In the genomic region with DNA sequence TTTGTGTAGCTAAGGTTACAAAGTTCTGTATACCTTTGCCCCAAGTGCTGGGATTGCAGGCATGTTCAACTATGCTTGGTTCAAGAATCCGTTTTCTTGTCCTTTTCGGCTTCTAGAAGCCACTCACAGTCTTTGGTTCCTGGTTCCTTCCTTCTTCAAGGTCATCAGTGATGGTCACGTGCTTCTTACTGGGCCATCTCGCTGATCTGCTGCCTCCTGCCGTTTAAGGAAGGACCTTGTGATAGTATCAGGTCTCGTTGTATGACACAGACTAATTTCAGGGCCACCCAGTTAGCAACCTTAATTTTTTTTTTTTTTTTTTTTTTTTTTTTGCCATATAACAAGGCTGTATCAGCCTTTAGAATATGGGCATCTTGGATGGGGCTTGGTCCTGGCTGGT, we compare ENCODE assay signal across 25 mouse cellular contexts.
"Had no signal": no experiment of that assay in that cellular context is flagged by ENCODE, and none has a peak within 500 bp of the region (broad histone marks: within the 10 kb centered on the region; RNA-seq: fewer than 3 reads in every experiment).

No protein-coding gene starts in this region.

- ATAC-seq: hindbrain, postnatal 0 days; intestine, embryonic 16.5 days had no signal

- H3K4me3 ChIP-seq: gastrocnemius, adult 2 months; heart, embryonic 10.5 days; heart, embryonic 12.5 days; hindbrain, embryonic 13.5 days; hindbrain, embryonic 15.5 days; kidney, embryonic 15.5 days; layer of hippocampus, adult 2 months; left cerebral cortex, adult 2 months; limb, embryonic 10.5 days; limb, embryonic 12.5 days; liver, embryonic 13.5 days; liver, embryonic 15.5 days had no signal

- H3K36me3 ChIP-seq: heart, embryonic 10.5 days; heart, embryonic 12.5 days; hindbrain, embryonic 13.5 days; hindbrain, embryonic 15.5 days; kidney, embryonic 15.5 days; limb, embryonic 12.5 days; liver, embryonic 13.5 days; liver, embryonic 15.5 days had no signal

- H3K27ac ChIP-seq: gastrocnemius, adult 2 months; heart, embryonic 10.5 days; hindbrain, embryonic 13.5 days; hindbrain, embryonic 15.5 days; hindbrain, postnatal 0 days; kidney, embryonic 15.5 days; kidney, postnatal 0 days; layer of hippocampus, adult 2 months; left cerebral cortex, adult 2 months; limb, embryonic 10.5 days; limb, embryonic 12.5 days; liver, embryonic 13.5 days; liver, embryonic 15.5 days had no signal

- DNase-seq: gastrocnemius, adult 2 months; gastrocnemius, postnatal 10 days; gastrocnemius, postnatal 25 days; heart, adult 18-20 months; heart, postnatal 10 days; kidney, adult 11 months; kidney, adult 2 months; kidney, adult 9 months; kidney, postnatal 14 days; kidney, postnatal 4 days; liver; liver, embryonic 13.5 days had no signal

- H3K4me1 ChIP-seq: heart, embryonic 12.5 days; kidney, embryonic 15.5 days; liver, embryonic 15.5 days had no signal

- H3K9ac ChIP-seq: heart, embryonic 12.5 days; hindbrain, embryonic 13.5 days; hindbrain, embryonic 15.5 days; kidney, embryonic 15.5 days; limb, embryonic 12.5 days; liver, embryonic 13.5 days; liver, embryonic 15.5 days had no signal

- H3K9me3 ChIP-seq: heart, embryonic 10.5 days; heart, embryonic 12.5 days; hindbrain, embryonic 13.5 days; hindbrain, embryonic 15.5 days; kidney, embryonic 15.5 days; limb, embryonic 10.5 days; limb, embryonic 12.5 days; liver, embryonic 13.5 days; liver, embryonic 15.5 days had no signal

- H3K27me3 ChIP-seq: hindbrain, embryonic 13.5 days; hindbrain, embryonic 15.5 days; liver, embryonic 13.5 days; liver, embryonic 15.5 days had no signal

- H3K4me2 ChIP-seq: heart, embryonic 12.5 days; hindbrain, embryonic 13.5 days; hindbrain, embryonic 15.5 days; kidney, embryonic 15.5 days; limb, embryonic 12.5 days; liver, embryonic 13.5 days; liver, embryonic 15.5 days had no signal
